Mouse (Mus musculus) midbrain, embryonic 13.5 days (tissue): Measurements from ENCODE around the gene Foxp2. TPM values are rescaled to one million over a fixed set of nuclear protein-coding genes. Genes with fewer than 3 reads are reported as not detected.

ENCODE experiments used
- ATAC-seq: fragments of 200-750 bp; cut with Nextera tagmentation; 2 replicates; pipeline ENCODE4 v1.8.0; 2017; ENCODE audit warnings: mild to moderate bottlenecking, moderate TSS enrichment, moderate library complexity
- H3K27ac ChIP-seq: fragments of 300-500 bp; sonication (generic); 2 replicates; pipeline ENCODE4 v1.5.1; 2015; ENCODE audit warnings: inconsistent platforms, mild to moderate bottlenecking, moderate library complexity
- H3K27me3 ChIP-seq: fragments of 300-500 bp; sonication (generic); 2 replicates; pipeline ENCODE4 v1.6.1; 2015; ENCODE audit warnings: mild to moderate bottlenecking, inconsistent platforms
- H3K36me3 ChIP-seq: fragments of 300-500 bp; sonication (generic); 2 replicates; pipeline ENCODE4 v1.6.1; 2015; ENCODE audit warnings: mild to moderate bottlenecking, inconsistent platforms
- H3K4me1 ChIP-seq: fragments of 300-500 bp; sonication (generic); replicated peaks from 2 replicates; pipeline ENCODE4 v1.6.1; 2015; ENCODE audit warnings: inconsistent platforms
- H3K4me2 ChIP-seq: fragments of 300-500 bp; sonication (generic); replicated peaks from 2 replicates; pipeline ENCODE4 v1.6.1; 2015; ENCODE audit warnings: moderate library complexity, mild to moderate bottlenecking, inconsistent platforms
- H3K4me3 ChIP-seq: fragments of 300-500 bp; sonication (generic); replicated peaks from 2 replicates; pipeline ENCODE4 v1.5.1; 2015; ENCODE audit warnings: mild to moderate bottlenecking, inconsistent platforms
- H3K9ac ChIP-seq: fragments of 300-500 bp; sonication (generic); replicated peaks from 2 replicates; pipeline ENCODE4 v1.6.1; 2015; ENCODE audit warnings: mild to moderate bottlenecking, inconsistent platforms
- H3K9me3 ChIP-seq: fragments of 300-500 bp; sonication (generic); 2 replicates; pipeline ENCODE4 v1.6.1; 2016; ENCODE audit warnings: mild to moderate bottlenecking, inconsistent platforms
- WGBS: fragments of 180-500 bp; shearing (Covaris S2); methylation state at CpG from one replicate; pipeline ENCODE4 v1.1.7; 2015; 5-methylcytosine and 5-hydroxymethylcytosine counted together
- polyA plus RNA-seq: library from polyadenylated mRNA; unstranded; fragments of >200 nt; fragmentation: Nextera tagmentation; extraction: Ambion mirVana; gene quantifications from 2 replicates; pipeline ENCODE4 v1.2.1, GENCODE M21; 2015

Gene Foxp2
- polyA plus RNA-seq = 56.7 and 71.6 TPM in 2 replicates

DNA sequence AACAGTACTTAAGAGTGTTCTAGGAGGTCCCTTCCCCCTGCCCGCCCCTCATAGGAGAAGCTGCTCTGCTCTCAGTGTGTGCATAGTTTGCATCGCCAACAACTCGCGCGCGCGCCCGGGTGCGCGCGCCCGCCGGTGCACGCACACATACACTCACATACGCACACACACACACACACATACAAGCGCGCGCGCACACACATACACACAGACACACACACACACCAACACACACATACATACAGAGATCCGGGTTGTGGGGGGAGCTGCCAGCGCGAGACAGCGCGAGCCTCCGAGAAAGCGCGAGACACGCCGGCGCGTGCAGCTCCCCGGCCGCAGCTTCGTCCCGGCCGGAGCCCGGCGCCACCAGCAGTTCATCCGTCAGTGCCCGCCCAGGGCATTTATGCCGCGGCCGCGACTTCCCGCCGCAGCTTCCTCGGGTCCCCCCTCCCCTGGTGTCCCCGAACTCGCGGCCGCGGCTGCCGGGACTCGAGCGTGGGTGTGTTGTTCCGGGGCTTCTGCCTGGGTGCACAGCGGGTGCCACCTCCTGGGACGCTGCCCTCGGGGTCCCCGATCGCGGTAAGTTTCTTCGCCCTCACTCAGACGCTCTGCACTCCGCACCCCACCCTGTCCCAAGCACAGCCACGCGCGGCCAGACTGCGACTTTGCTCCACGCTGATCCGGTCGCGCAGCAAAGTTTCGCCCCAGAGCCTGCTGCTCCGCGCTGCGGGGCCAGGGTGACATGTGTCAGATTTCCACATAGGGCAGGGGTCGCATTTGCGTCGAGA lies at the start of gene Foxp2:
Gene Foxp2, plus strand, starts transcription at position 167 of the 788 bp plus-strand sequence.
- WGBS = under 1% methylated on average over 80 of the region's 80 CpGs
- H3K4me1 ChIP-seq = peaks cover 51% of the 10 kb centered on the region
- no peaks in the 10 kb centered on the region for H3K36me3 ChIP-seq
- H3K27me3 ChIP-seq = peaks cover 8% of the 10 kb centered on the region; the same call in 1 of the 2 replicates
- H3K9me3 ChIP-seq = no peaks in the 10 kb centered on the region
- H3K4me3 ChIP-seq = peak within 1 kb of the TSS; percentile 86
- peak within 1 kb of the TSS; percentile 84 for H3K9ac ChIP-seq
- peak within 1 kb of the TSS; percentile 94 for H3K4me2 ChIP-seq
- ATAC-seq = peak; percentile 84
- H3K27ac ChIP-seq = peak within 1 kb of the TSS; percentile 78

DNA sequence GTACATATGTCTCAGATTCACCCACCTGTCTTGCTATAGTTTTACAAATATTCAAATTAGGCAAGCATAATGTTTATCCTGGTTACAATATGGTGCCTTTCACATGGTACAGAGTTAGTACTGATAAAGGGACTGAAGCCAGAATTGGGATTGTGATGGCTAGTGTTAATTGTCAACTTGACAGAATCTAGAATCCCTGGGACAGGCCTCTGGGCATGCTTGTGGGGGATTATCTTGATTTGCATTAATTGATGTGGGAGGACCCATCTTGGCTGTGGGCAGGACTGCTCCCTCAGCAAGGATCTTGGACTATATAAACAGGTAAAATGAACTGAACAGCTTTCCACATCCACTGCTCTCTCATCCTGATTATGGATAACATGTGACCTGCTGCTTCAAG lies 15.9 kb upstream of the Foxp2 start:
- Histone ChIP-seq H3K9ac (no peak overlapping the region), H3K4me3 (no peak overlapping the region), H3K4me2 (no peak overlapping the region), H3K36me3 (no peaks in the 10 kb centered on the region), H3K27me3 (no peaks in the 10 kb centered on the region), H3K9me3 (no peaks in the 10 kb centered on the region), H3K4me1 (no peaks in the 10 kb centered on the region; the same call in 1 of the 2 replicates), H3K27ac (no peak overlapping the region)
- ATAC-seq = peak; percentile 69

DNA sequence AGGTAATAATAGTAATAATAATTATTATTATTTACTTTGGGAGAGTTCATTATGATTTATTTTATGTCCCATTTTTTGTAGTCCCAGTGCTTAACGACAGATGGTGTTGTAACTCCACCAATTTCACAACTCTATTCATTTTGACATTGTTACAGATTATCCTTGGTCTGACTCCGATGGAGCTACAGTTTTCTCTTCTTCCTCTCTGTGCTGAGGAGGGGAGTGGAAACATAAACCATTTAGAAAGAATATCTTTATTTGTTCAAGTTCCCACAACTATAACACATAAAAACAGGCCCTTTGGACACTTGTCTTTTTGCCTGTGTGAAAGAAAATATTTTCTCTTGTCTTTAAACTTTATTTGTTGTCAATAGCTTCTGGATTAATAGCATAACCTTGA lies 4.1 kb upstream of the Foxp2 start:
- no peak overlapping the region for H3K9ac ChIP-seq
- H3K9me3 ChIP-seq = no peaks in the 10 kb centered on the region
- H3K27me3 ChIP-seq = no peaks in the 10 kb centered on the region
- ATAC-seq = no peak
- no peak overlapping the region for H3K27ac ChIP-seq
- peaks cover 36% of the 10 kb centered on the region for H3K4me1 ChIP-seq
- no peak overlapping the region for H3K4me3 ChIP-seq
- no peaks in the 10 kb centered on the region for H3K36me3 ChIP-seq
- H3K4me2 ChIP-seq = no peak overlapping the region
- 3% methylated on average over 2 of the region's 2 CpGs for WGBS

DNA sequence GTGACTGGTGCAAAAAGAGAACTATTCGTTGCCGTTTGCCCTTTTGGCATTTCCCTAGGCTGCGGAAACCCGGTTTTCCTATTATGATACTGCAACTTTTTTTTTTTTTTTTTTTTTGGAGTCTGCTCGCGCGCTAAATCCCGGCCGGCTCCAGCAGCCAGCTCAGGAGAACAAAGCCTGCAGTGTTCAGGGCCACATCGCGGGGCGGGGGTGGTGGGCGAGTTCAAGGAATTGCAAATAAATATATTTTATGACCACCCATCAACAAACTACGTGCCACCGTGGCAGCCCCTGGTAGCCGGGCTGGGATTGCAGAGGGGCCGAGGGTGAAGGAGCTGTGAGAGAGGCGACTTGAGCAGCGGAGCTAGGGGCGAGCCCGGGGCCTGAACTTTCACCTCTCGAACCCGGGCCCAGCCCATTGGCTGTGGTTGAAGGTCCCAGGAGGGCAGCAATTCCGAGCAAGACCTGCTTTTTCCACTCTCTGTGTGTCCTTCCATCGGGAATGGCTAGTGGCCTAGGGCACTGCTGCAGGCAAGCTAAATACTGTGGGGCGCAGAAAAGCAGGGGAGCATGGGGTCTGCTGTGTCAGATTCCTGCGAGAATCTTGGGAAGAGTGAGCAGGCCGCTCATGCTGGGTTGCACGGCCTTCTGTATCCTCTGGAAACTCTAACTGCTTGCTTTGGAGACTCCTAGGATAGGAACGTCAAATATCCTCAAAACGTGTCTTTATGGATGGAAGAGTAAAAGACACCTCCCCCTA lies 2.9 kb upstream of the Foxp2 start:
- WGBS = 2% methylated on average over 31 of the region's 31 CpGs
- no peaks in the 10 kb centered on the region for H3K9me3 ChIP-seq
- H3K4me1 ChIP-seq = peaks cover 47% of the 10 kb centered on the region
- no peaks in the 10 kb centered on the region for H3K36me3 ChIP-seq
- H3K4me3 ChIP-seq = peak overlapping the region; percentile 31
- peak overlapping the region; percentile 94 for H3K4me2 ChIP-seq
- H3K9ac ChIP-seq = peak overlapping the region; percentile 58
- H3K27me3 ChIP-seq = 0 out of 2 replicates have a peak, but pooled peaks cover 4% of the 10 kb centered on the region
- H3K27ac ChIP-seq = no peak overlapping the region
- ATAC-seq = no peak; the same call in 1 of the 2 replicates

DNA sequence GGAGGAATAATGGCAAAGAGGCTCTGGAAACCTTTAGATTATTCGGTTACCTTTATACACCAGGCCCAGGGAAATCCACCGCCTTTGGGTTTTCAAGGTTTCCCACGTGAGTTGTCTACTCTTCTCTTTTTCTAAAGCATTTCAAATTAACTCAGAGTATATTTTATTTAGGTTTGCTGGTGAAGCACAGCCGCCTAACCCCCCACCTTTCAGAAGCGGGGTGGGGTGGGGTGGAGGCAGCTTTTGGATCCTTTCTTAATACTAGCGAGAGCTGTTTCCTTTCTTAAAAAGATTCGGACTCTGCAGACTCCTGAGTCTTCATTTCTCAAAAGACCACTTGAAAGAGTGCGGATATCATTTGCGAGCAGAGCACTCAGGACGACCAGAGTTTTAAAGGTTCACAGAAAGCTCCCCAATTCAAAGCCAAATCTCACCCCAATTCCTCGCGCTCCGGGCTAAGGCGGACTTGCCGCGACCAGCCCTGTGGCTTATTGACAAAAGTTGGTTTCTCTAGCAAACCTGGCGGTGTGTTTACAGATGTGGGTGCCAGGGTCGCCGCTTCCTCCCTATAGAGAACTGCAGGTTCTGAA lies 2.0 kb upstream of the Foxp2 start:
- 6% methylated on average over 19 of the region's 19 CpGs for WGBS
- no peak overlapping the region for H3K27ac ChIP-seq
- ATAC-seq = no peak
- peak overlapping the region; percentile 94 for H3K4me2 ChIP-seq
- no peaks in the 10 kb centered on the region for H3K36me3 ChIP-seq
- H3K4me1 ChIP-seq = peaks cover 51% of the 10 kb centered on the region
- peak overlapping the region; percentile 20 for H3K9ac ChIP-seq
- peak overlapping the region; percentile 18 for H3K4me3 ChIP-seq
- H3K9me3 ChIP-seq = no peaks in the 10 kb centered on the region
- peaks cover 8% of the 10 kb centered on the region; the same call in 1 of the 2 replicates for H3K27me3 ChIP-seq

DNA sequence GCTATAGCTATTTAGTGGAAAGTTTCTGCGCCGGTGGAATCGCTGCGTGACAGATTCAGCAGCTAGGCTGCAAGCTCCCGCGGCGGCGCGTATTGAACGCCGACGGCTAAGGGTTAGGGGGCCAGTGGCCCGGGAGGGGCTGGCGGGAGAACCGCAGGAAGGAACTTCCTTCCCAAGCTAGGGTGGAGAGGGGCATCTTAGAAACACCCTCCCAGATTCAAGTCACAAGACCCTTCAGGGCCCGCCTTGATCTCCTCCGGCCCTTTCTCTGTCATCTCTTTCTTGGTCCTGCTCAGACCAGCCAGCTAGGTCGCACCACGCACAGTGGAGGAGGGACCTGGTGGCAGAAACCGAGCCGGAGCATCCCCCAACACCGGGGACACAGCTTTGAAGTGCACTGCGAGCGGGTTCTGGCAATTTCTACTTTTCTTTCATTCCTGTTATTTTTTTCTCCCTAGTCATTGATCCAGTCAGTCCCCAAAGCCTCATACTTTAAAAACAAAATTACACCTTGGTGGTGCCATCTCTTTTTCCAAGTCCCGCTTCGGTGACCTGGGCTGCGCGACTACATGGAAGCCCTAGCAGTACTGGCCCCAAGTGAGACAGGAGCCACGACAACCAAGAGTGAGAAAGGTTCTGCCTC lies 1.1 kb upstream of the Foxp2 start:
- Histone ChIP-seq H3K27me3 (peaks cover 8% of the 10 kb centered on the region; the same call in 1 of the 2 replicates), H3K9me3 (no peaks in the 10 kb centered on the region), H3K4me3 (peak overlapping the region; percentile 86), H3K4me2 (peak overlapping the region; percentile 94), H3K9ac (peak overlapping the region; percentile 84), H3K4me1 (peaks cover 51% of the 10 kb centered on the region), H3K27ac (peak overlapping the region; percentile 78), H3K36me3 (no peaks in the 10 kb centered on the region)
- peak; percentile 39 for ATAC-seq
- WGBS = 0% methylated on average over 29 of the region's 29 CpGs

DNA sequence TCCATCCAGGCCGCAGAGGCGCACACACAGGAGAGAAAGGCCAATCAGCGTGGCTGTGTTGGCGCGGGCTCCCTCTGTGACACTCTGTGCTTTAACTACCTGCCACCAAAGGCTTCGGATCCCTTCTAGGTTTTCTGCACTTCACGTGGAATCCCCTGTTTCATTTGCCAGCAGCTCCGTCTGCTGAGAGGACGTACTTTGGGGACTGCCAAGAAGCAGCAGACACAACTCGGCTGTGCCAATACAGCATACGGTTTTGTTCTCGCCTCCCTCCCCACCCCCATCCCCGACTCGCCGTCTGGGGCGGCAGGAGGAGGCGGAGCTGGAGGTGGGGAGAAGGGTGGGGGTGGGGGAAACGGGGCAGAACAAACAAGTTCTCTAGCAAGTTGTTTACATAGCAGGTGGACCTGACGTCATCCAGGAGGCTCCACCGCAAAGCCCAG lies 549 bp upstream of the Foxp2 start:
- Histone ChIP-seq H3K36me3 (no peaks in the 10 kb centered on the region), H3K27ac (peak overlapping the region; percentile 78), H3K4me3 (peak overlapping the region; percentile 86), H3K4me2 (peak overlapping the region; percentile 94), H3K9me3 (no peaks in the 10 kb centered on the region), H3K27me3 (peaks cover 8% of the 10 kb centered on the region; the same call in 1 of the 2 replicates), H3K4me1 (peaks cover 51% of the 10 kb centered on the region), H3K9ac (peak overlapping the region; percentile 84)
- 2% methylated on average over 20 of the region's 20 CpGs for WGBS
- ATAC-seq = peak; percentile 83

DNA sequence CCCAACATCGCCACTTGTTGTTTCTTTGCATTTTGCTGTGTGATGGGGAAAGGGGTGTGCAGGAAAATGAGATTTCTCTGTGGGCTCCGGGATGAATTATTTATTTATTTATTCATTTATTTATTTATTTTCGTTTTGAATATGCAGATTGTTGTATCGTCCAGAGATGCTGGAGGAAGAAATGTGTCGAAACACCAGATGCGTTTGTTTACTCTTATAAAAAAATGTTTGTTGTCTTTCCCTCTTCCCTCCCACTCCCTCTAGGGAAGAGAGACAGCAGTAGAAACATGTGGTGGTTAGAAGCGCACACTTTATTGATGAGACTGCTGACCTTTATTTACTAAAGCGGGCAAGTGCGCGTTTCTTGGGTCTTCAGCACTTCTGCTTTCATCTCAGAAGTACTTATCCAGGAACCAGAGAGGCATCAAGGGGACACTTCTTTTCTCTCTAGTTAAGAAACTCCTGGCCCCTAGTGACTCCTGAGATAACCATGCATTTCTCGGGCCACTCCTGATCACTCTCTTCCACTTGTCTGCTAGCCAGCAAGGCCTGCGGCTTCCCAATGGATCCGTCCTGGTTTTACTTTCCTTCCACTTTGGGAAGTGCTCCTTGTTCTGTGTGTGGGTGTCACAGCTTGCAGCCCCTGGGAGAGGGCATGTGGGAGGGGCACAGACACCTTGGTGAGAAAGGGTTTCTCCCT lies 972 bp downstream of the Foxp2 start:
- H3K27ac ChIP-seq = no peak overlapping the region
- no peaks in the 10 kb centered on the region for H3K9me3 ChIP-seq
- H3K4me1 ChIP-seq = peaks cover 51% of the 10 kb centered on the region
- no peaks in the 10 kb centered on the region for H3K36me3 ChIP-seq
- 4% methylated on average over 13 of the region's 13 CpGs for WGBS
- peaks cover 8% of the 10 kb centered on the region; the same call in 1 of the 2 replicates for H3K27me3 ChIP-seq
- H3K4me2 ChIP-seq = peak overlapping the region; percentile 94
- H3K4me3 ChIP-seq = peak overlapping the region; percentile 86
- H3K9ac ChIP-seq = peak overlapping the region; percentile 84
- ATAC-seq = no peak

DNA sequence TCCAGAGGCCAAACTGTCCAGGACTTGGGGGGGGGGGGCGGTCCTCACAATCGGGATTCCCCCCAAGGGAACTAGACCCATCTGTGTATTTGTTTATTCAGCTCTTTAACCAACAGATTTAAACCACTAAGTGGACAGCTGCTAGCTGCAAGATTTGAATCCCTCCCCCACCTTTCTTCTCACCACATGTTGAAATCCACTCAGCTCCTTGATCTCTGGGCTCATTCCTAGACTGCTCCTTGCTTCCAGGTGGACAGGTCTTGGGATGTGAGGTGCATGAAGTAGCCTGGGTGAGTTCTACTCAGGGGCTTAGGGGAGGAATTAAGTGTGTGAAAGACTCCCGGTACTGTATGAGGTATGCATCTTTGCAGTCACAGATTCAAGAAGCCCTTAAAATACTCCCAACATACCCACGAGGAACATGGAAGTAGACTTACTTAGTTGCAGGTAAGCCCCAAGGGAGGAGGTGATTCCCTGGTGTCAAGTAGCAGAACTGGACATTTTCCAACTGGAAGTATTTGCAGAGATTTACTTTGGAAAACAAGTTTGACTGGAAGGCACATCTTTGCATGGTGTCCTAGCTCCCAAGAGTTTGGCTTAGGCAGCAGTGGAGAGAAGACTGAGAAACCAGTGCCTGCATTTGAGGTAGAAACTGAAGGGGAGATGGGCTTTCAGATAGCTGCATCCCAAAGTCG lies 2.3 kb downstream of the Foxp2 start:
- Histone ChIP-seq H3K27me3 (peaks cover 8% of the 10 kb centered on the region; the same call in 1 of the 2 replicates), H3K4me1 (peaks cover 43% of the 10 kb centered on the region), H3K9ac (no peak overlapping the region), H3K36me3 (no peaks in the 10 kb centered on the region), H3K27ac (no peak overlapping the region), H3K4me3 (peak overlapping the region; percentile 13; the same call in 1 of the 2 replicates), H3K9me3 (no peaks in the 10 kb centered on the region), H3K4me2 (peak overlapping the region; percentile 94)
- 45% methylated on average over 5 of the region's 5 CpGs for WGBS
- no peak for ATAC-seq

DNA sequence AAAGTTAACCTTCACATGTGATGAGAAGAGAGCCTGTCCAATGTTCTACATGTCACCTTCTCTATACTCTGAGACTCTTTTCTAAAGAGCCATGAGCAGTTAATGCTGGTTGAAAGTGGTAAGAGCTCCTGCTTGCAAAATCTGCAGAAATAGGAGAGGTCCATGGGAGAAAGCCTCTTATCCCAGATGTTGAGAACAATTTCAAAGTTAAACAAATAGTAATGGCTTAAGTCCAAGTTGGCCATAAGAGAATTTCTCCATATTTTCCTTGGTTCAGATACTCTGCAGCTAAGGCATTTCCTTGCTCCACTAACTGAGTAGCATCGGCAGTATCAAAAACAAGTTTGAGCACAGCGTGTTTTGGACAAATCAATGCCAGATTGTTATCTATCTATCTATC lies 13.9 kb downstream of the Foxp2 start:
- Histone ChIP-seq H3K4me2 (no peak overlapping the region), H3K27ac (no peak overlapping the region), H3K9ac (no peak overlapping the region), H3K9me3 (no peaks in the 10 kb centered on the region), H3K4me3 (no peak overlapping the region), H3K36me3 (no peaks in the 10 kb centered on the region), H3K27me3 (no peaks in the 10 kb centered on the region), H3K4me1 (no peaks in the 10 kb centered on the region)
- WGBS = 87% methylated on average over 2 of the region's 2 CpGs
- ATAC-seq = no peak

DNA sequence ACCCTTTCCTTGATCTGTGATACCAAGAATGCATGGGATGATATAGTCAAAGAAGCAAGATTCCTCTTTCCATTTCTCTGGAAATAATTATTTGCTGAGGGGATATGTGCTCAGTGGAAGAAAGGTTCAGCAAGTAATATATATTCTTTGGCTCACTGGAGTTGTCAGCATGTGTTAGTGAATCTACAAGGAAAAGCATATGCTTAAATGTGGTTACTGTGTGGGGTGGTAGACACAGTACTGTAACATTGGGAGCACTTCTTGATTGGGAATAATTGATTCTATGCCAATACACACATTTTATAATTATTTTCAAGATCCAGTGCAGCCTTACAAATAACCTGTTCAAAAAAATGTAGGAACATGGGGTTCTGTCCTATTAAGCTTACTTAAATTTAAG lies 21.6 kb downstream of the Foxp2 start:
- Histone ChIP-seq H3K36me3 (no peaks in the 10 kb centered on the region), H3K4me2 (no peak overlapping the region), H3K9me3 (no peaks in the 10 kb centered on the region), H3K27ac (no peak overlapping the region), H3K27me3 (no peaks in the 10 kb centered on the region), H3K9ac (no peak overlapping the region), H3K4me3 (no peak overlapping the region), H3K4me1 (no peaks in the 10 kb centered on the region)
- ATAC-seq = no peak
